Mouse (Mus musculus): ENCODE measurements around the gene Zbtb45.

The Zbtb45 gene

GRCm38 (mm10) chr7:12995862-12996261 lies 14.0 kb downstream of the Zbtb45 start:
- no peak for DNase-seq

- DNase-seq: no peak
Observed at GRCm38 (mm10) chr7:12993148-12993547, 16.7 kb downstream of the Zbtb45 start.

GRCm38 (mm10) chr7:12992222-12992621 lies 17.6 kb downstream of the Zbtb45 start:
- DNase-seq: peak; percentile 61

- no peak for DNase-seq
Observed at GRCm38 (mm10) chr7:12987409-12988189, 22.2 kb downstream of the Zbtb45 start.

- no peak for DNase-seq
Observed at GRCm38 (mm10) chr7:12986906-12987305, 22.9 kb downstream of the Zbtb45 start.

GRCm38 (mm10) chr7:12985724-12986123 lies 24.1 kb downstream of the Zbtb45 start:
- no peak for DNase-seq

- no peak for DNase-seq
Observed at GRCm38 (mm10) chr7:12980291-12980690, 29.5 kb downstream of the Zbtb45 start.

GRCm38 (mm10) chr7:12979776-12980175 lies 30.1 kb downstream of the Zbtb45 start:
- DNase-seq: peak; percentile 15

- DNase-seq: no peak
Observed at GRCm38 (mm10) chr7:12978931-12979722, 30.7 kb downstream of the Zbtb45 start.

- peak; percentile 98 for DNase-seq
Observed at GRCm38 (mm10) chr7:12977682-12978389, 32.0 kb downstream of the Zbtb45 start, which contains the start of gene Zfp446. Gene Zfp446, plus strand, starts transcription at chr7:12977848.

GRCm38 (mm10) chr7:12970906-12971305 lies 38.9 kb downstream of the Zbtb45 start:
- DNase-seq: no peak

GRCm38 (mm10) chr7:12966104-12966845 lies 43.6 kb downstream of the Zbtb45 start:
- DNase-seq: peak; percentile 65

GRCm38 (mm10) chr7:12965678-12966091 lies 44.1 kb downstream of the Zbtb45 start, which contains the start of gene Zfp324:
Gene Zfp324, plus strand, starts transcription at chr7:12965838.
- DNase-seq: peak; percentile 91

GRCm38 (mm10) chr7:12961511-12962141 lies 48.2 kb downstream of the Zbtb45 start:
- DNase-seq: peak; percentile 52

- no peak for DNase-seq
Observed at GRCm38 (mm10) chr7:12959718-12960117, 50.1 kb downstream of the Zbtb45 start.

GRCm38 (mm10) chr7:12958948-12959347 lies 50.9 kb downstream of the Zbtb45 start:
- DNase-seq: no peak

GRCm38 (mm10) chr7:12957511-12957910 lies 52.3 kb downstream of the Zbtb45 start:
- DNase-seq: no peak

- DNase-seq: no peak
Observed at GRCm38 (mm10) chr7:12954896-12955295, 54.9 kb downstream of the Zbtb45 start.

Data from lung, postnatal 14 days (tissue).